Mouse (Mus musculus): ENCODE measurements at regions not wholly inside any gene's neighbourhood (a gene's known extent, or its start where the extent isn't known, plus 50 kb on each side); places are given as distances from the start of the nearest gene placed in this dataset.

GRCm38 (mm10) chr15:33935013-33935664 is 422.5 kb downstream of the 9430069I07Rik start:
- WGBS (ENCODE audit: insufficient replicate concordance): 73% methylated on average over 4 of the region's 4 CpGs
- H3K9me3 ChIP-seq (replicated peaks; ENCODE audit: control insufficient read depth, low read length): no peaks in the 10 kb centered on the region; the same call in 1 of the 2 replicates
- no peak overlapping the region for H3K27ac ChIP-seq (ENCODE audit: low read depth, low read length)
- H3K9ac ChIP-seq (ENCODE audit: low read depth, low read length): no peak overlapping the region
- no peaks in the 10 kb centered on the region for H3K4me1 ChIP-seq (ENCODE audit: control insufficient read depth, insufficient read depth, low read length)
- H3K36me3 ChIP-seq (ENCODE audit: control insufficient read depth, insufficient read depth, low read length): no peaks in the 10 kb centered on the region
- H3K4me2 ChIP-seq: no peak overlapping the region
- no peak overlapping the region for H3K4me3 ChIP-seq (ENCODE audit: low read depth, low read length)
- ATAC-seq (replicated peaks; ENCODE audit: insufficient number of reproducible peaks, low FRiP score, low TSS enrichment): no peak
- H3K27me3 ChIP-seq (ENCODE audit: control insufficient read depth, insufficient read depth, low read length): no peaks in the 10 kb centered on the region

- no peak overlapping the region for H3K27ac ChIP-seq (ENCODE audit: low read depth, low read length)
- no peak for ATAC-seq (replicated peaks; ENCODE audit: insufficient number of reproducible peaks, low FRiP score, low TSS enrichment)
- H3K36me3 ChIP-seq (ENCODE audit: control insufficient read depth, insufficient read depth, low read length): no peaks in the 10 kb centered on the region
- 40% methylated on average over 2 of the region's 2 CpGs for WGBS (ENCODE audit: insufficient replicate concordance)
- H3K4me2 ChIP-seq: no peak overlapping the region
- H3K9me3 ChIP-seq (replicated peaks; ENCODE audit: control insufficient read depth, low read length): no peaks in the 10 kb centered on the region; the same call in 1 of the 2 replicates
- no peak overlapping the region for H3K4me3 ChIP-seq (ENCODE audit: low read depth, low read length)
- no peak overlapping the region for H3K9ac ChIP-seq (ENCODE audit: low read depth, low read length)
- H3K27me3 ChIP-seq (ENCODE audit: control insufficient read depth, insufficient read depth, low read length): no peaks in the 10 kb centered on the region
- H3K4me1 ChIP-seq (ENCODE audit: control insufficient read depth, insufficient read depth, low read length): no peaks in the 10 kb centered on the region
These were observed 431.2 kb downstream of the 9430069I07Rik start for GRCm38 (mm10) chr15:33926446-33926845.

GRCm38 (mm10) chr15:33924094-33924890 is 433.4 kb downstream of the 9430069I07Rik start:
- Histone ChIP-seq H3K9ac (ENCODE audit: low read depth, low read length) (no peak overlapping the region), H3K27me3 (ENCODE audit: control insufficient read depth, insufficient read depth, low read length) (no peaks in the 10 kb centered on the region), H3K9me3 (replicated peaks; ENCODE audit: control insufficient read depth, low read length) (no peaks in the 10 kb centered on the region), H3K27ac (ENCODE audit: low read depth, low read length) (no peak overlapping the region), H3K4me2 (no peak overlapping the region), H3K4me3 (ENCODE audit: low read depth, low read length) (no peak overlapping the region), H3K4me1 (ENCODE audit: control insufficient read depth, insufficient read depth, low read length) (no peaks in the 10 kb centered on the region), H3K36me3 (ENCODE audit: control insufficient read depth, insufficient read depth, low read length) (no peaks in the 10 kb centered on the region)
- ATAC-seq (replicated peaks; ENCODE audit: insufficient number of reproducible peaks, low FRiP score, low TSS enrichment): no peak
- WGBS (ENCODE audit: insufficient replicate concordance): 85% methylated on average over 5 of the region's 5 CpGs

- no peaks in the 10 kb centered on the region for H3K27me3 ChIP-seq (ENCODE audit: control insufficient read depth, insufficient read depth, low read length)
- WGBS (ENCODE audit: insufficient replicate concordance): 61% methylated on average over 1 of the region's 1 CpGs
- H3K27ac ChIP-seq (ENCODE audit: low read depth, low read length): no peak overlapping the region
- no peaks in the 10 kb centered on the region for H3K36me3 ChIP-seq (ENCODE audit: control insufficient read depth, insufficient read depth, low read length)
- no peak overlapping the region for H3K4me2 ChIP-seq
- ATAC-seq (replicated peaks; ENCODE audit: insufficient number of reproducible peaks, low FRiP score, low TSS enrichment): no peak
- H3K4me3 ChIP-seq (ENCODE audit: low read depth, low read length): no peak overlapping the region
- no peaks in the 10 kb centered on the region for H3K9me3 ChIP-seq (replicated peaks; ENCODE audit: control insufficient read depth, low read length)
- H3K9ac ChIP-seq (ENCODE audit: low read depth, low read length): no peak overlapping the region
- H3K4me1 ChIP-seq (ENCODE audit: control insufficient read depth, insufficient read depth, low read length): no peaks in the 10 kb centered on the region
These were observed 442.8 kb downstream of the 9430069I07Rik start for GRCm38 (mm10) chr15:33914891-33915290.

- no peaks in the 10 kb centered on the region for H3K4me1 ChIP-seq (ENCODE audit: control insufficient read depth, insufficient read depth, low read length)
- no peaks in the 10 kb centered on the region for H3K27me3 ChIP-seq (ENCODE audit: control insufficient read depth, insufficient read depth, low read length)
- 57% methylated on average over 5 of the region's 5 CpGs for WGBS (ENCODE audit: insufficient replicate concordance)
- H3K9me3 ChIP-seq (replicated peaks; ENCODE audit: control insufficient read depth, low read length): no peaks in the 10 kb centered on the region
- no peak overlapping the region for H3K9ac ChIP-seq (ENCODE audit: low read depth, low read length)
- no peaks in the 10 kb centered on the region for H3K36me3 ChIP-seq (ENCODE audit: control insufficient read depth, insufficient read depth, low read length)
- no peak overlapping the region for H3K27ac ChIP-seq (ENCODE audit: low read depth, low read length)
- ATAC-seq (replicated peaks; ENCODE audit: insufficient number of reproducible peaks, low FRiP score, low TSS enrichment): no peak
- H3K4me3 ChIP-seq (ENCODE audit: low read depth, low read length): no peak overlapping the region
- H3K4me2 ChIP-seq: no peak overlapping the region
These were observed 450.8 kb downstream of the 9430069I07Rik start for GRCm38 (mm10) chr15:33906727-33907479.

GRCm38 (mm10) chr15:33896076-33896475 is 461.6 kb downstream of the 9430069I07Rik start:
- H3K4me2 ChIP-seq: no peak overlapping the region
- no peak overlapping the region for H3K9ac ChIP-seq (ENCODE audit: low read depth, low read length)
- no peaks in the 10 kb centered on the region for H3K4me1 ChIP-seq (ENCODE audit: control insufficient read depth, insufficient read depth, low read length)
- 78% methylated on average over 2 of the region's 2 CpGs for WGBS (ENCODE audit: insufficient replicate concordance)
- no peaks in the 10 kb centered on the region for H3K36me3 ChIP-seq (ENCODE audit: control insufficient read depth, insufficient read depth, low read length)
- no peak for ATAC-seq (replicated peaks; ENCODE audit: insufficient number of reproducible peaks, low FRiP score, low TSS enrichment)
- no peak overlapping the region for H3K27ac ChIP-seq (ENCODE audit: low read depth, low read length)
- H3K27me3 ChIP-seq (ENCODE audit: control insufficient read depth, insufficient read depth, low read length): no peaks in the 10 kb centered on the region
- H3K4me3 ChIP-seq (ENCODE audit: low read depth, low read length): no peak overlapping the region
- no peaks in the 10 kb centered on the region for H3K9me3 ChIP-seq (replicated peaks; ENCODE audit: control insufficient read depth, low read length)

- Histone ChIP-seq H3K27ac (ENCODE audit: low read depth, low read length) (no peak overlapping the region), H3K27me3 (ENCODE audit: control insufficient read depth, insufficient read depth, low read length) (no peaks in the 10 kb centered on the region), H3K4me1 (ENCODE audit: control insufficient read depth, insufficient read depth, low read length) (no peaks in the 10 kb centered on the region), H3K36me3 (ENCODE audit: control insufficient read depth, insufficient read depth, low read length) (no peaks in the 10 kb centered on the region), H3K4me3 (ENCODE audit: low read depth, low read length) (no peak overlapping the region), H3K4me2 (no peak overlapping the region), H3K9ac (ENCODE audit: low read depth, low read length) (no peak overlapping the region), H3K9me3 (replicated peaks; ENCODE audit: control insufficient read depth, low read length) (no peaks in the 10 kb centered on the region)
- WGBS (ENCODE audit: insufficient replicate concordance): 87% methylated on average over 4 of the region's 4 CpGs
- ATAC-seq (replicated peaks; ENCODE audit: insufficient number of reproducible peaks, low FRiP score, low TSS enrichment): no peak
These were observed 467.1 kb downstream of the 9430069I07Rik start for GRCm38 (mm10) chr15:33890606-33891005.

- Histone ChIP-seq H3K9ac (ENCODE audit: low read depth, low read length) (no peak overlapping the region), H3K9me3 (replicated peaks; ENCODE audit: control insufficient read depth, low read length) (no peaks in the 10 kb centered on the region), H3K4me2 (no peak overlapping the region), H3K27ac (ENCODE audit: low read depth, low read length) (no peak overlapping the region), H3K4me3 (ENCODE audit: low read depth, low read length) (no peak overlapping the region), H3K4me1 (ENCODE audit: control insufficient read depth, insufficient read depth, low read length) (no peaks in the 10 kb centered on the region), H3K27me3 (ENCODE audit: control insufficient read depth, insufficient read depth, low read length) (no peaks in the 10 kb centered on the region), H3K36me3 (ENCODE audit: control insufficient read depth, insufficient read depth, low read length) (no peaks in the 10 kb centered on the region)
- WGBS (ENCODE audit: insufficient replicate concordance): 76% methylated on average over 1 of the region's 1 CpGs
- no peak for ATAC-seq (replicated peaks; ENCODE audit: insufficient number of reproducible peaks, low FRiP score, low TSS enrichment)
These were observed 468.8 kb downstream of the 9430069I07Rik start for GRCm38 (mm10) chr15:33888865-33889368.

Measured in heart, embryonic 11.5 days (tissue).